Mouse (Mus musculus) adrenal gland, postnatal 10 days (tissue): ENCODE measurements around the gene Phlda3. TPM values are rescaled to one million over a fixed set of nuclear protein-coding genes. Genes with fewer than 3 reads are reported as not detected.

Experiments used
- DNase-seq: peaks from one replicate; pipeline ENCODE4 v3.0.0; 2021; ENCODE audit warnings: mixed read lengths
- total RNA-seq, 2 experiments: library from RNA; stranded (reverse); gene quantifications; 2 replicates each; pipeline ENCODE4 v1.2.3; 2021

The Phlda3 gene
- total RNA-seq, 2 experiments from 2014 or later, result 42.9 to 82.7 TPM

- no peak for DNase-seq
These were observed 6.2 kb upstream of the Phlda3 start for GRCm38 (mm10) chr1:135759685-135760084.

- no peak for DNase-seq
These were observed 5.7 kb upstream of the Phlda3 start for GRCm38 (mm10) chr1:135760216-135760615.

- no peak for DNase-seq
These were observed 4.2 kb upstream of the Phlda3 start for GRCm38 (mm10) chr1:135761728-135762127.

GRCm38 (mm10) chr1:135763503-135764205 is 2.3 kb upstream of the Phlda3 start:
- no peak for DNase-seq

- DNase-seq, result no peak
These were observed 1.8 kb upstream of the Phlda3 start for GRCm38 (mm10) chr1:135764206-135764528.

GRCm38 (mm10) chr1:135766592-135767306 is 830 bp downstream of the Phlda3 start:
- no peak for DNase-seq

- peak; percentile 46 for DNase-seq
These were observed 1.5 kb downstream of the Phlda3 start for GRCm38 (mm10) chr1:135767324-135767890.

GRCm38 (mm10) chr1:135768400-135768799 is 2.5 kb downstream of the Phlda3 start:
- DNase-seq, result no peak

- no peak for DNase-seq
These were observed 4.3 kb downstream of the Phlda3 start for GRCm38 (mm10) chr1:135770237-135770636.

- DNase-seq, result peak; percentile 74
These were observed 5.1 kb downstream of the Phlda3 start for GRCm38 (mm10) chr1:135770896-135771572.

GRCm38 (mm10) chr1:135771573-135771970 is 5.7 kb downstream of the Phlda3 start:
- DNase-seq, result no peak

GRCm38 (mm10) chr1:135776596-135776995 is 10.7 kb downstream of the Phlda3 start:
- DNase-seq, result no peak

GRCm38 (mm10) chr1:135777046-135777445 is 11.1 kb downstream of the Phlda3 start:
- DNase-seq, result no peak

- no peak for DNase-seq
These were observed 13.0 kb downstream of the Phlda3 start, which contains the start of gene Tnni1 for GRCm38 (mm10) chr1:135778780-135779535. TSS of gene Tnni1 (plus strand) at chr1:135779434.

- no peak for DNase-seq
These were observed 14.7 kb downstream of the Phlda3 start for GRCm38 (mm10) chr1:135780649-135781048.

GRCm38 (mm10) chr1:135781220-135781619 is 15.3 kb downstream of the Phlda3 start:
- peak; percentile 87 for DNase-seq

- DNase-seq, result no peak
These were observed 16.9 kb downstream of the Phlda3 start for GRCm38 (mm10) chr1:135782816-135783215.

- DNase-seq, result peak; percentile 85
These were observed 21.9 kb downstream of the Phlda3 start for GRCm38 (mm10) chr1:135787799-135788198.

GRCm38 (mm10) chr1:135788708-135789107 is 22.8 kb downstream of the Phlda3 start:
- DNase-seq, result peak; percentile 44

GRCm38 (mm10) chr1:135789815-135790214 is 23.9 kb downstream of the Phlda3 start:
- peak; percentile 88 for DNase-seq

GRCm38 (mm10) chr1:135792143-135792939 is 26.4 kb downstream of the Phlda3 start:
- DNase-seq, result no peak
